ENCODE assay signal across 21 mouse cellular contexts in the genomic region with DNA sequence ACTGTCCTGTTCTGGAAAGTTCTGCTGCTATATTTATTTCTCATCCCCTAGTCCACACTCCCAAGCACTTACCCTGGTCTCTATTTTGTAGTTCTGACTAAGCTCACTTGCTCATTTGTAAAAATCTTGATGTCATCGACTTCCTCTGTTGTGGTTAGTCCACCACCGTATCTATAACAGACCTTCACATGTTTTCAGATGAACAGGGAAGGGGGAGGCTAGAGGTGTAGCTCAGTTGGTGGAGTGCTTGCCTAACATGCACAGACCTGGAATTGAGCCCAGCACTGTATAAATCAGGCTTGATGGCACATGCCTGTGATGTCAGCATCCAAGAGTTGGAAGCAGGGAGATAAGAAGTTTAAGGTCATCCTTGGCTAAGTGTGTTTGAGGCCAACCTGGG.
DNase-seq lines count a peak whose midpoint lies in the region; ATAC-seq and TF ChIP-seq lines count a peak whose summit lies in the region.
"Had no signal": no experiment of that assay in that cellular context is flagged by ENCODE, and none has a peak within 500 bp of the region (broad histone marks: within the 10 kb centered on the region; RNA-seq: fewer than 3 reads in every experiment).

No protein-coding gene starts in this region.

- no peaks in the 10 kb centered on the region for H3K9me3 ChIP-seq in MEL (replicated peaks; ENCODE audit: insufficient read depth, low read length)
- H3K9me3 ChIP-seq: forebrain, embryonic 15.5 days; lung, embryonic 15.5 days had no signal

- ATAC-seq in hematopoietic stem cell, adult 5-6 weeks (replicated peaks in 1 of 2; ENCODE audit: insufficient read depth in 1 of 2, low FRiP score in 2 of 2, low TSS enrichment in 1 of 2, low read depth in 1 of 2, poor library complexity in 2 of 2, severe bottlenecking in 2 of 2): peak; percentile 94 to 97
- 0 out of 2 replicates have a peak, but pooled peaks have one; percentile 13 for ATAC-seq in monocyte, adult 5-6 weeks (replicated peaks; ENCODE audit: insufficient number of reproducible peaks, low FRiP score, low TSS enrichment, poor library complexity, severe bottlenecking)
- ATAC-seq: forebrain, embryonic 15.5 days; hindbrain, embryonic 16.5 days had no signal

- no peak overlapping the region for H3K9ac ChIP-seq in MEL (ENCODE audit: control insufficient read depth, low read depth, low read length, poor library complexity, severe bottlenecking)
- H3K9ac ChIP-seq: forebrain, embryonic 15.5 days; lung, embryonic 15.5 days had no signal

- H3K36me3 ChIP-seq in MEL (ENCODE audit: control insufficient read depth in 1 of 2, insufficient read depth in 2 of 2, low read length in 2 of 2): peaks cover 0 to 13% of the 10 kb centered on the region in 2 experiments; a peak in 2 of 4 replicates
- H3K36me3 ChIP-seq in kidney, adult 2 months (ENCODE audit: control insufficient read depth, insufficient read depth, low read length): no peaks in the 10 kb centered on the region
- H3K36me3 ChIP-seq: forebrain, embryonic 15.5 days; lung, embryonic 15.5 days had no signal

- peak; percentile 89 to 91 for TF ChIP-seq EP300 in MEL (IDR thresholded peaks at IDR 0.05; ENCODE audit: low read depth in 1 of 2, low read length in 2 of 2)

- WGBS in kidney, adult 2 months: 66% methylated on average over 2 of the region's 2 CpGs

- no peaks in the 10 kb centered on the region for H3K27me3 ChIP-seq in MEL (ENCODE audit: control insufficient read depth in 1 of 2, insufficient read depth in 2 of 2, low read length in 2 of 2)
- no peaks in the 10 kb centered on the region; the same call in 1 of the 2 replicates for H3K27me3 ChIP-seq in kidney, adult 2 months (replicated peaks; ENCODE audit: control insufficient read depth, insufficient read depth, low read length)
- H3K27me3 ChIP-seq: forebrain, embryonic 15.5 days; lung, embryonic 15.5 days had no signal

- H3K4me1 ChIP-seq in MEL (ENCODE audit: control insufficient read depth in 1 of 2, insufficient read depth in 2 of 2, low read length in 2 of 2): peaks cover 6 to 23% of the 10 kb centered on the region in 2 experiments
- no peaks in the 10 kb centered on the region for H3K4me1 ChIP-seq in kidney, adult 2 months (ENCODE audit: control insufficient read depth, insufficient read depth, low read length)
- H3K4me1 ChIP-seq: lung, embryonic 15.5 days had no signal

- H3K27ac ChIP-seq in MEL (ENCODE audit: control insufficient read depth, low read depth, low read length): peak overlapping the region; percentile 47
- H3K27ac ChIP-seq in kidney, adult 2 months (ENCODE audit: insufficient read depth, low read depth, low read length): no peak overlapping the region
- H3K27ac ChIP-seq: forebrain, embryonic 15.5 days; heart, adult 2 months; left cerebral cortex, adult 2 months; lung, embryonic 15.5 days; stomach, postnatal 0 days had no signal

- TF ChIP-seq POLR2A in MEL (IDR thresholded peaks at IDR 0.05; ENCODE audit: control insufficient read depth in 1 of 2, insufficient read depth in 1 of 2, low read depth in 1 of 2, low read length in 2 of 2, poor library complexity in 1 of 2): no peak
- TF ChIP-seq POLR2A in kidney, adult 2 months (IDR thresholded peaks at IDR 0.05; ENCODE audit: low read depth, low read length): no peak

- DNase-seq in adrenal gland, postnatal 36 days: peak; percentile 41 to 53
- DNase-seq in adrenal gland, adult 8-10 months: no peak
- DNase-seq in MEL (ENCODE audit: low read depth, low spot score): peak; percentile 91
- DNase-seq in kidney, adult 2 months: no peak
- no peak for DNase-seq in T-cell, adult 2 months (ENCODE audit: low spot score)
- no peak for DNase-seq in lung, postnatal 36 days
- DNase-seq: cerebellum, adult 9-11 months; gastrocnemius, postnatal 14 days; heart, adult 2 months; heart, postnatal 36 days; kidney, adult 11 months; kidney, postnatal 36 days; left cerebral cortex, postnatal 4 days; right cerebral cortex, adult 18-20 months had no signal

- TF ChIP-seq CTCF in MEL (IDR thresholded peaks at IDR 0.05 in 2 of 3, conservative IDR thresholded peaks at IDR 0.05 in 1 of 3; ENCODE audit: control insufficient read depth in 1 of 3, insufficient read depth in 1 of 3, low read depth in 2 of 3, low read length in 3 of 3, poor library complexity in 1 of 3, severe bottlenecking in 1 of 3): no peak
- no peak for TF ChIP-seq CTCF in kidney, adult 2 months (conservative IDR thresholded peaks at IDR 0.05; ENCODE audit: insufficient read depth, insufficient read length, low read depth, low read length)

- TF ChIP-seq RAD21 in MEL (IDR thresholded peaks at IDR 0.05; ENCODE audit: low read depth, low read length): no peak

- H3K79me2 ChIP-seq in MEL (ENCODE audit: control insufficient read depth, insufficient read depth, low read length, poor library complexity): no peaks in the 10 kb centered on the region

- H3K4me3 ChIP-seq in MEL (ENCODE audit: control insufficient read depth in 1 of 2, insufficient read depth in 1 of 2, low read depth in 2 of 2, low read length in 2 of 2): no peak overlapping the region
- H3K4me3 ChIP-seq in kidney, adult 2 months (ENCODE audit: insufficient read depth, low read depth, low read length): no peak overlapping the region
- H3K4me3 ChIP-seq: forebrain, embryonic 15.5 days; heart, adult 2 months; left cerebral cortex, adult 2 months; lung, embryonic 15.5 days had no signal

TF ChIP-seq in MEL, 35 proteins besides CTCF, POLR2A, EP300 and RAD21:
- TF ChIP-seq ELF1 (IDR thresholded peaks at IDR 0.05; ENCODE audit: low read depth, low read length) (peak; percentile 26; the same call in 1 of the 2 replicates), TCF12 (IDR thresholded peaks at IDR 0.05; ENCODE audit: low read depth, low read length) (peak; percentile 77), POLR2AphosphoS2 (IDR thresholded peaks at IDR 0.05; ENCODE audit: low read length) (no peak), NELFE (IDR thresholded peaks at IDR 0.05; ENCODE audit: low read depth, low read length) (no peak), ZMIZ1 (IDR thresholded peaks at IDR 0.05; ENCODE audit: low read depth, low read length) (no peak), MAX (IDR thresholded peaks at IDR 0.05; ENCODE audit: low read length) (peak; percentile 60), POLR2AphosphoS5 (IDR thresholded peaks at IDR 0.05; ENCODE audit: borderline replicate concordance, low read depth, low read length) (no peak), BHLHE40 (IDR thresholded peaks at IDR 0.05; ENCODE audit: borderline replicate concordance, low read depth, low read length) (peak; percentile 94), E2F4 (IDR thresholded peaks at IDR 0.05; ENCODE audit: borderline replicate concordance, low read depth, low read length) (no peak), MYC (IDR thresholded peaks at IDR 0.05; ENCODE audit: low read depth, low read length) (peak; percentile 84), MEF2A (IDR thresholded peaks at IDR 0.05; ENCODE audit: extremely low read depth, insufficient replicate concordance, low read depth, low read length, poor library complexity, severe bottlenecking) (no peak), RCOR1 (IDR thresholded peaks at IDR 0.05; ENCODE audit: low read depth, low read length) (peak; percentile 78; the same call in 1 of the 2 replicates), MYB (IDR thresholded peaks at IDR 0.05; ENCODE audit: low read depth, low read length) (peak; percentile 42), NRF1 (IDR thresholded peaks at IDR 0.05; ENCODE audit: insufficient read depth, low read depth, low read length, poor library complexity, severe bottlenecking) (no peak), ZKSCAN1 (IDR thresholded peaks at IDR 0.05; ENCODE audit: low read depth, low read length) (no peak), MAFK (IDR thresholded peaks at IDR 0.05; ENCODE audit: borderline replicate concordance, low read depth, low read length) (0 out of 2 replicates have a peak, but pooled peaks have one; percentile 17), SIN3A (IDR thresholded peaks at IDR 0.05; ENCODE audit: low read length) (peak; percentile 63), ZC3H11A (IDR thresholded peaks at IDR 0.05; ENCODE audit: low read depth, low read length) (no peak), HCFC1 (IDR thresholded peaks at IDR 0.05; ENCODE audit: low read depth, low read length) (0 out of 2 replicates have a peak, but pooled peaks have one; percentile 29), GATA1 (IDR thresholded peaks at IDR 0.05; ENCODE audit: low read depth, low read length) (peak; percentile 72; the same call in 1 of the 2 replicates), MXI1 (IDR thresholded peaks at IDR 0.05; ENCODE audit: low read depth, low read length) (peak; percentile 67; the same call in 1 of the 2 replicates), TAL1 (IDR thresholded peaks at IDR 0.05; ENCODE audit: low read length) (peak; percentile 64), TBP (IDR thresholded peaks at IDR 0.05; ENCODE audit: low read depth, low read length) (no peak), CHD2 (IDR thresholded peaks at IDR 0.05; ENCODE audit: low read length) (no peak), ETS1 (IDR thresholded peaks at IDR 0.05; ENCODE audit: low read depth, low read length) (peak; percentile 99)

Comparison
In these comparisons a context has a peak if more than half of its experiments do, and no peak if none do; other contexts are left out.
1. DNase-seq: peak in adrenal gland, postnatal 36 days (2 of 2) and MEL (single experiment); none in adrenal gland, adult 8-10 months (single experiment), kidney, adult 2 months (single experiment), T-cell, adult 2 months (single experiment) and lung, postnatal 36 days (single experiment).